Mouse (Mus musculus): ENCODE measurements at regions not wholly inside any gene's neighbourhood (a gene's known extent, or its start where the extent isn't known, plus 50 kb on each side); places are given as distances from the start of the nearest gene placed in this dataset.

- Histone ChIP-seq H3K4me2 (no peak overlapping the region), H3K36me3 (replicated peaks) (no peaks in the 10 kb centered on the region), H3K27ac (0 out of 2 replicates have a peak overlapping the region, but pooled peaks have one; percentile 53), H3K9ac (no peak overlapping the region), H3K9me3 (no peaks in the 10 kb centered on the region), H3K27me3 (replicated peaks) (no peaks in the 10 kb centered on the region), H3K4me1 (peaks cover 11% of the 10 kb centered on the region), H3K4me3 (no peak overlapping the region)
- WGBS: 17% methylated on average over 1 of the region's 1 CpGs
- peak; percentile 76 for ATAC-seq (replicated peaks)
Measured at GRCm38 (mm10) chr6:140342881-140343280, 81.0 kb upstream of the Plekha5 start.

- H3K4me1 ChIP-seq: peaks cover 25% of the 10 kb centered on the region
- H3K9me3 ChIP-seq: no peaks in the 10 kb centered on the region
- no peak overlapping the region for H3K4me3 ChIP-seq
- no peaks in the 10 kb centered on the region for H3K27me3 ChIP-seq (replicated peaks)
- no peak overlapping the region for H3K4me2 ChIP-seq
- H3K9ac ChIP-seq: no peak overlapping the region
- ATAC-seq (replicated peaks): no peak
- WGBS: 87% methylated on average over 13 of the region's 13 CpGs
- H3K36me3 ChIP-seq (replicated peaks): no peaks in the 10 kb centered on the region
- H3K27ac ChIP-seq: no peak overlapping the region
Measured at GRCm38 (mm10) chr6:140339731-140340130, 84.1 kb upstream of the Plekha5 start.

- WGBS: 26% methylated on average over 19 of the region's 19 CpGs
- Histone ChIP-seq H3K4me1 (peaks cover 21% of the 10 kb centered on the region), H3K4me2 (peak overlapping the region; percentile 44), H3K9ac (peak overlapping the region; percentile 18; the same call in 1 of the 2 replicates), H3K4me3 (peak overlapping the region; percentile 2; the same call in 1 of the 2 replicates), H3K27ac (peak overlapping the region; percentile 5; the same call in 1 of the 2 replicates), H3K9me3 (no peaks in the 10 kb centered on the region), H3K36me3 (replicated peaks) (no peaks in the 10 kb centered on the region), H3K27me3 (replicated peaks) (no peaks in the 10 kb centered on the region)
- peak; percentile 44; the same call in 1 of the 2 replicates for ATAC-seq (replicated peaks)
Measured at GRCm38 (mm10) chr6:140337897-140338749, 85.7 kb upstream of the Plekha5 start.

GRCm38 (mm10) chr6:140337083-140337491 lies 86.8 kb upstream of the Plekha5 start:
- ATAC-seq (replicated peaks): no peak; the same call in 1 of the 2 replicates
- no peak overlapping the region for H3K4me3 ChIP-seq
- no peaks in the 10 kb centered on the region for H3K27me3 ChIP-seq (replicated peaks)
- no peaks in the 10 kb centered on the region for H3K9me3 ChIP-seq
- no peak overlapping the region; the same call in 1 of the 2 replicates for H3K4me2 ChIP-seq
- peaks cover 21% of the 10 kb centered on the region for H3K4me1 ChIP-seq
- H3K27ac ChIP-seq: no peak overlapping the region
- WGBS: 0% methylated on average over 3 of the region's 3 CpGs
- H3K9ac ChIP-seq: no peak overlapping the region
- H3K36me3 ChIP-seq (replicated peaks): no peaks in the 10 kb centered on the region

- WGBS: 3% methylated on average over 13 of the region's 13 CpGs
- Histone ChIP-seq H3K4me1 (peaks cover 21% of the 10 kb centered on the region), H3K27ac (no peak overlapping the region), H3K9ac (no peak overlapping the region), H3K4me2 (peak overlapping the region; percentile 23), H3K9me3 (no peaks in the 10 kb centered on the region), H3K36me3 (replicated peaks) (no peaks in the 10 kb centered on the region), H3K27me3 (replicated peaks) (no peaks in the 10 kb centered on the region), H3K4me3 (no peak overlapping the region)
- peak; percentile 54; the same call in 1 of the 2 replicates for ATAC-seq (replicated peaks)
Measured at GRCm38 (mm10) chr6:140336414-140336941, 87.4 kb upstream of the Plekha5 start.

GRCm38 (mm10) chr6:140333397-140333796 lies 90.5 kb upstream of the Plekha5 start:
- Histone ChIP-seq H3K27ac (no peak overlapping the region), H3K9ac (no peak overlapping the region), H3K4me2 (no peak overlapping the region), H3K9me3 (no peaks in the 10 kb centered on the region), H3K4me3 (no peak overlapping the region), H3K27me3 (replicated peaks) (no peaks in the 10 kb centered on the region), H3K36me3 (replicated peaks) (no peaks in the 10 kb centered on the region), H3K4me1 (peaks cover 19% of the 10 kb centered on the region)
- no peak for ATAC-seq (replicated peaks)
- whole genome bisulfite sequencing: 73% methylated on average over 3 of the region's 3 CpGs

- 96% methylated on average over 11 of the region's 11 CpGs for WGBS
- no peaks in the 10 kb centered on the region for H3K27me3 ChIP-seq (replicated peaks)
- no peak overlapping the region for H3K9ac ChIP-seq
Measured at GRCm38 (mm10) chr6:140308641-140309040, 115.2 kb upstream of the Plekha5 start.

GRCm38 (mm10) chr6:140306811-140307558 lies 116.9 kb upstream of the Plekha5 start:
- H3K4me1 ChIP-seq: no peaks in the 10 kb centered on the region
- H3K27me3 ChIP-seq (replicated peaks): no peaks in the 10 kb centered on the region
- H3K9ac ChIP-seq: no peak overlapping the region
- H3K27ac ChIP-seq: no peak overlapping the region
- H3K9me3 ChIP-seq: no peaks in the 10 kb centered on the region
- WGBS: 63% methylated on average over 6 of the region's 6 CpGs
- no peaks in the 10 kb centered on the region for H3K36me3 ChIP-seq (replicated peaks)
- H3K4me3 ChIP-seq: no peak overlapping the region
- no peak for ATAC-seq (replicated peaks)
- H3K4me2 ChIP-seq: no peak overlapping the region

More at GRCm38 (mm10) chr6:140308641-140309040, 115.2 kb upstream of the Plekha5 start:
- Histone ChIP-seq H3K4me3 (no peak overlapping the region), H3K27ac (no peak overlapping the region), H3K4me2 (no peak overlapping the region), H3K4me1 (no peaks in the 10 kb centered on the region), H3K9me3 (no peaks in the 10 kb centered on the region), H3K36me3 (replicated peaks) (no peaks in the 10 kb centered on the region)
- no peak for ATAC-seq (replicated peaks)

GRCm38 (mm10) chr6:140304105-140304504 lies 119.7 kb upstream of the Plekha5 start:
- Histone ChIP-seq H3K36me3 (replicated peaks) (no peaks in the 10 kb centered on the region), H3K4me1 (no peaks in the 10 kb centered on the region), H3K4me2 (no peak overlapping the region), H3K9ac (no peak overlapping the region), H3K27me3 (replicated peaks) (no peaks in the 10 kb centered on the region), H3K4me3 (no peak overlapping the region), H3K27ac (no peak overlapping the region), H3K9me3 (no peaks in the 10 kb centered on the region)
- WGBS: 80% methylated on average over 5 of the region's 5 CpGs
- no peak for ATAC-seq (replicated peaks)

- Histone ChIP-seq H3K9ac (no peak overlapping the region), H3K36me3 (replicated peaks) (no peaks in the 10 kb centered on the region), H3K4me1 (0 out of 2 replicates have a peak, but pooled peaks cover 6% of the 10 kb centered on the region), H3K4me2 (no peak overlapping the region), H3K9me3 (no peaks in the 10 kb centered on the region), H3K4me3 (no peak overlapping the region), H3K27ac (no peak overlapping the region), H3K27me3 (replicated peaks) (no peaks in the 10 kb centered on the region)
- no peak; the same call in 1 of the 2 replicates for ATAC-seq (replicated peaks)
- WGBS: 54% methylated on average over 7 of the region's 7 CpGs
Measured at GRCm38 (mm10) chr6:140300470-140301145, 123.2 kb upstream of the Plekha5 start.

GRCm38 (mm10) chr6:140299653-140300052 lies 124.2 kb upstream of the Plekha5 start:
- Histone ChIP-seq H3K27ac (no peak overlapping the region), H3K4me3 (no peak overlapping the region), H3K4me1 (0 out of 2 replicates have a peak, but pooled peaks cover 6% of the 10 kb centered on the region), H3K9me3 (no peaks in the 10 kb centered on the region), H3K9ac (no peak overlapping the region), H3K4me2 (no peak overlapping the region), H3K36me3 (replicated peaks) (no peaks in the 10 kb centered on the region), H3K27me3 (replicated peaks) (no peaks in the 10 kb centered on the region)
- 73% methylated on average over 7 of the region's 7 CpGs for WGBS
- ATAC-seq (replicated peaks): no peak

Measured in midbrain, embryonic 15.5 days (tissue).